Mouse (Mus musculus) kidney, postnatal 14 days (tissue): ENCODE measurements at regions not wholly inside any gene's neighbourhood (a gene's known extent, or its start where the extent isn't known, plus 50 kb on each side); places are given as distances from the start of the nearest gene placed in this dataset.
A peak's percentile ranks its signal among the peaks of the same experiment; 100 is the strongest.

ENCODE experiments used
- DNase-seq: peaks from one replicate; pipeline ENCODE4 v3.0.0; 2022; ENCODE audit warnings: mixed read lengths

DNA sequence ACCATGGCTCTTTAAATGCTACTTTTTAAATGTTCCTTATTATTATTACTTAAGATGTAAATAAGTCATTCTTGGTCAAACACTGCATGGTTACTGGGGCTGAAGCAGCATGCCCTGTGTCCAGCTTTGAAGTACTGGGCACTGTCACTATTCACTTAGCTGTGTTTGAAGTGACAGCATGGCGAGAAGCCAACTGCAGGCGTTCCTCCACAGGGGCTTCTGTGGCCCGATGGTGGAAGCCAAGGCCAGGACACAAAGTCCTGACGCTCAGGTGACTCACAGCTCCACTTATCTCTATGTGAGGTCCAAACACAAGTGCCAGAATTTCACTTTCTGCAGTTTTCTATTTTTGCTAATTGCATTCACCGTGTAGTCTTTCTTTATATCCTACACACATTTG lies 65.3 kb downstream of the Cdca7 start:
- no peak for DNase-seq

- no peak for DNase-seq
Measured at GRCm38 (mm10) chr2:72545453-72545852, 69.5 kb downstream of the Cdca7 start.

GRCm38 (mm10) chr2:72546476-72546875 lies 70.5 kb downstream of the Cdca7 start:
- peak; percentile 47 for DNase-seq

- DNase-seq = no peak
Measured at GRCm38 (mm10) chr2:72546963-72547362, 71.0 kb downstream of the Cdca7 start.

- no peak for DNase-seq
Measured at GRCm38 (mm10) chr2:72551268-72551667, 75.3 kb downstream of the Cdca7 start.

DNA sequence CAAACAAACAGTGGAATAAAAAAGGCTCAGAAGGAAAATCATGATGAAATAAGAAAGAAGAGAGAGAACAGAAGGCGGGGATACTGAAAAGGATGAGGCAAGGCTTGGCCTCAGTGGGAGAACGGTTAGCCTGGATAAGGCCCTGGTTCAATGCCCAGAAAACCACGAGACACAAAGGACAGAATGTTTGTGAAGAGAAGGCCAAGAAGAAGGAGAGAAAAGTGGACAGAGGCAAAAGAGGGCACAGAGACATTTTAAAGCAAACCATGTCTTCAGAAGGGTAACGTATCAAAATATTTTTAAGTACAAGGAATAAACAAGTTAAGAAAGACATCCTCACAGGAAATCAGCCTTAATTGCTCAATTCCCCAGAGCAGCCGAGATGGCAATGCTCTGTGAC lies 78.6 kb downstream of the Cdca7 start:
- DNase-seq = no peak

- no peak for DNase-seq
Measured at GRCm38 (mm10) chr2:72555116-72555515, 79.2 kb downstream of the Cdca7 start.

DNA sequence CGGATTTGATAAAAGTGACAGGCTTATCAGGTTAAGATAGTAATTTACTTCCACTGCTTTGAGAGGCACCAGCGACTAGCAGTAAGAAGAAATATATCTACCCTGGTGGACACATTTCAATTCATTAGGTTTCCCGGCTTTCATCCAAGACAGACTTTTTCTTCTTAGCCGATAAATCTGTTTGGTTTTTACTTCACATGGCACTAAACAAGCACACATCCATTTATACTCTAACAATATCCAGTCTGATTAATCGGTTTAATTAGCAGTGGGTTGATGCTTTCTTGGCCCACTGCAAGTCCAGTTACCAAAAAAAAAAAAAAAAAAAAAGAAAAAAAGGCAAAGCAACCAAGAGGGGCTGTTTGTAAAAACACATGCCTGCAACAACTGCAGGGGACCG lies 79.6 kb downstream of the Cdca7 start:
- DNase-seq = no peak

GRCm38 (mm10) chr2:72556064-72556821 lies 80.3 kb downstream of the Cdca7 start:
- DNase-seq = no peak

DNA sequence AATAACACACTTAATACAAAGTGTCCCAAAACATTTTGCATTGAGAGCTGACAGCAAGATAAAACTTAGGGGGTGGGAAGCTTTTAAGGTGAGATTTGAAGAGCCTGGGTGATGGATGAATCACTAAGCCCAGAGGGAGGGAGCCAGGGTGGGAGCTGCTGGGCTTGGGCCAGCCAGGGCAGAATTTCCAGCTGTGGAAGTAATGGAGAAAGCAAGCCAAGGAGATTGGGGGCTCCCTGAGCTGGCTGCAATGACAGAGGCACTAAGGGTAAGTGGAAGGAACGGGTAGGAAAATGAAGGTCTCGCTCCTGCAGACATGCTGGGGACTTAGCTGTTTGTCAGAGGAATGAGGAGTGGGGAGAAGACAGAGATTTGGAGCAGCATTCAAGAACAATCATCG lies 81.2 kb downstream of the Cdca7 start:
- no peak for DNase-seq

DNA sequence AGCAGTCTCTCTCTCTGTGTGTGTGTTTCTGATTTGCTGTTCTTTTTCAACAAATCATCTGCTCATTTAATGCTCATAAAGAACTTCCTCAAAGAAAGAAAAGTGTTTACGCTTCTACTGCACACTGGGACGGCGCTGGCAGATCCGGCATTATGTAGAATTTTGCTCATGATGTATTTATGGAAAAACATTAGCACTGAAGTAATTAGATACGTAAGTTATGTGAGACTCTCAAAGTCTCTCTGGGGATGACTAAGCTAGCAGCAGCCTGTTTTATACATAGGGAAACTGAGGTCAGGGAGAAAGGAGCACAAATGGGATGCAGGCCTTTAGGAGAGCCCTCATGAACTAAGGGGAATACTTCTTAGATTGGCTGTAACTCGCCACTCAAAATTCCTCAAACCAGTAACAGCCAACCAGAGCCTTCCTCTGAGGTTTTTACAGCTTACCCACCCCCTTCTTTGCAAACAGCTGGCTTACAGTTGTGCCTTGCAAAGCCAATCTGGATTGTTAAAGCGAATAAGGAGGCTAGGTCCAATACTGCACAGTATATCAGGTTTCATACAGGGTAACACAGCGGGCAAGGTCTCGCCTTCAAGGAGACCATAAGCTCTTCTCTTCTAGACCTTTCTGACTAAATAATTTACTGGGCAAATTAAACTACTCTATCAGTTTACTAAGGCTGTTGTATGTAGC lies 81.8 kb downstream of the Cdca7 start:
- DNase-seq = no peak

DNA sequence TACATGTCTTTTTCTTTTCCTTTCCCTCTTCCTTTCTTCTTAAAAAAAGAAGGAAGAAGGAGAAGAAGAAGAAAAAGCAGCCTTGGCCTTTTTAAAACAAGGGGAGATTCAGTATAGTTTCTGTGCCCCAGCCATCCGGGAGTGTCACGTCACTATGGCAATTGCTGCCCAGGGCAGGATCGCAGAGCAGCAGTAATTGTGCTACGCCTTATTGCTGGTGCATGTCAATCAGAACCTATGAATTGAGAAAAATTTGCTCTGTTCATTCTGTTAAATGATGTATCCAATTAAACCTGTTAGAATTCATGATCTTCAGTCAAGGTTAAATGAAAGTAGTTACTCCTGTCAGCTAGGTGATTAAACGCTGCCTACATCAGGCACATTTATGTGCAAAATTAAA lies 85.4 kb downstream of the Cdca7 start:
- no peak for DNase-seq

- DNase-seq = no peak
Measured at GRCm38 (mm10) chr2:72578322-72578721, 102.4 kb downstream of the Cdca7 start.

- DNase-seq = no peak
Measured at GRCm38 (mm10) chr2:72581136-72581535, 105.2 kb downstream of the Cdca7 start.

DNA sequence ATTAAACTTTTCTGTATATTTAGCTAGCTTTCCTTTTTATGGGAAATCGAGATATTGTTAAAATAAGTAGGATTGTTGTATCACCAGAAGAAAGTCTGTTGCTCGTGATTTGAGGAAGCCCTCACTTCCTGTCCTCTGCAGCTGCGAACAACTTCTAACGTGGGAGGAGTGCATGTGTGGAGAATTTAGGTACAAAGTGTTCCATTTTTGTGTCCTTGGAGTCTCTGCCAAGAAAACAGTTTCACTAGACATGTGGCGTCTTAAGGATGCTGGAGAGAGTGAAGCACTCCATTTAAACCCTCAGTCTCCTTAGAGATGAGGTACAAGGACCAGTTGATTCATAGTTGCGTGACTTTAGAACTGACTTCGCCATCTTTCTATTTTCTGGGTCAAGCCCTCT lies 112.9 kb downstream of the Cdca7 start:
- DNase-seq = peak; percentile 5

GRCm38 (mm10) chr2:72592011-72592410 lies 116.1 kb downstream of the Cdca7 start:
- no peak for DNase-seq

DNA sequence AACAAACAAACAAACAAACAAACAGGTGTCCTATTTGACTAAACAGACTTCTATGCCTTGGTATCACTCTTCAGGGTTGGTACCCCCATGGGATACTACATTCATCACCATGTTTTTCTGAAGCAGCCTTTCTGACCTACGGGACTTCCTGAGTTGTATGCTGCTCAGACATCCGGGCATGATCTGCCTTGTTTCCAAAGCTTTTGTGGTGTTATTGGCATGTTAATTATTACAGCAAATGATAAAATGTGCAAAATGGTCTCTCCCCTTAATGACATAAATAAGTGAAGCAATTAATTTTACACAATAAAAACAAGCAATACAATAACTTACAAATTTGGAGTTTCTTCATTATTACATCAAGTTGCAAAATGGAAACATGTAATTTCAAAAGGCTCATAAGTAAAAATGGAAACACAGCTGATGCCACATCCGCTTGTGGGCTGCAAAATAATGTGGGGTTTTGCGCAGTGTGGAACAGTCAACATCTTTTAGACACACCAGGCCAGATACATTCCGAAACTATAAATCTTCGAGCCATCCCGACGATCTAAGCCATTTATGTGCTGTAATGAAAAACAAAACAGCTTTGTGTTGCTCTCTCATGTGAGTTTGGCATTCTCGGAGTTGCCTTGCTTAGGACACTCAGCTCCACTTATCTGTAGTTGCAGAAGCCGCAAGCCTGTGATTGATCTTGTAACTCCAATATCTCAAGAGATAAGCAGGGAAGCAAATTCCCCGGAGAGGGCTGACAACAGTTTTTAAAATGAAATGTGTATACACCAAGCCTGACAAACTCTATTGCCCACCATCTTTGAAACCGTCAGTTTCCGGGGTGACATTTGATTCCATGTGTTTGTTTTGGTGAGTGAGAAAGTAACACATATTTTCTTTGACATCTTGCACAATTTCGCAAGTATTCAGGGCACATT lies 121.3 kb downstream of the Cdca7 start:
- no peak for DNase-seq

GRCm38 (mm10) chr2:72597941-72598340 lies 122.0 kb downstream of the Cdca7 start:
- DNase-seq = no peak

DNA sequence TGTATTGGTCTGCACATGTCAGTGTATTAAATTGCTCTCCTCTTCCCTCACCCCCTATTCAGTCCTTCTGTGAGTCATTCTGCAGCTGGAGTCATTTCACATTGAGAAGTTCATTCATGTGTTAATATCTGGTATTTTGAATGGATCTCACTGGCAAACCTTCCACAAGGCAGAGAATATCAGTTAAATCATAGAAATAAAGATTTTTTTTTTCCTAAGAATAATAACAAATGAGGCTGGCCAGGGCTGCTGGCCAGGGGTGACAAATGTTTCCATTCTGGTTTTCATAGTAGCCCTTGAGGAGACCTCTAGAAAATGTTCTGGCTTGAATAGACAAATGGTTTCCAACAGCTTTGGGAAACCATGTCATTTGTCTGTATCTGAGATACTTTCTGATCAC lies 124.8 kb downstream of the Cdca7 start:
- no peak for DNase-seq

DNA sequence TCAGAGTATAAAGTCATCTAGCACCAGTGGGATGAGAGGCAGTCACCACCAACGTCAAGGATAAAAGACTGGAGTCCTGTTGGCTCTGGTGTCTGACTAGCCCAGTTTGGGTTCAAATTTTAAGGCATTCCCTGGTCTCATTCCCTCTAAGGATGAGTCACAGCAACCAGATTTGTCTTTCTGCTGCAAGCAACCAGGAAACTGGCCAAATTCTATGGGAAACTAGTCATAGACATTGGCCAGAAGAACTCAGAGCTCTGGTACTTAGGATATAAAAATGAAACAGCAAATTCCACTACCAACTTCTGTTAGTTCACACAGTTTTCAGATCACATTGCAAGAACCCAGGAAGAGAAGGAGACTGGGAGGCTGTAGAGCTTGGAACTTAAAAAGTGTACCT lies 126.2 kb downstream of the Cdca7 start:
- DNase-seq = no peak

DNA sequence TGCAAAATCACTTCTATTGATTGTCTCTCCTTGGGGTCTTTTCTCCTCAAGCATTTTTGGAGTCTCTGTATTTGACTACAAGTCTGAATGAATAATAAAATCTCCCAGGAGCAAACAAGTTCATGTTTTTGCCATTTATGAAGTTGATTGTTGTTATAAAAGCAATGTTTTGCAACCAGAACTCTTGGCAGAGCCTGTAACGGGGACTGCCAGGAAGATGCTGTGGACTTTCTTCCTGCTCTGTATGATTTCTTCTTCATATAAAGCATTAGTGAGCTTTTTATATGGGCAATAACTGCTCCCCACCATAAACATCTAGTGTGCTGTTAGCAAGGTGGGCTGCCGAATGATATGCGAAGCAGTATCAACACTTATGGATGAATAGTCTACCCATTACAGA lies 136.3 kb downstream of the Cdca7 start:
- DNase-seq = no peak

GRCm38 (mm10) chr2:72614256-72614655 lies 138.3 kb downstream of the Cdca7 start:
- peak; percentile 5 for DNase-seq

DNA sequence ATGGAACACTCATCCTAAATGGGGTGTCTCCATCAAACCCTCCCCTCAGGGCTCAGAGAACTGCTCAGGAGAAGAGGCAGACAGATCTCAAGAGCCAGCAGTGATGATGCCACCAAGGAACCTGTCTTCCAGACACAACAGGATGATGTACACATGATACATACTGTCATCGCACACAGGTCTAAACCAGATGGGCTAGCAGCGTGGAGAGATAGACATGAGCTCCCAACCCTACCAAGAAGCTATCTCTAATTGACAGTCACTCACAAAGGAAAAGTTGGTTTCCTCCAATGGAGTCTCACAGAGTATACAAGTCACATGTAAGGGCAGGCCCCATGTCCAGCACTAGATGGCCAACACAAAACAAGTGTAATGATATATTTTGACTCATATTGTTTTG lies 139.9 kb downstream of the Cdca7 start:
- no peak for DNase-seq

DNA sequence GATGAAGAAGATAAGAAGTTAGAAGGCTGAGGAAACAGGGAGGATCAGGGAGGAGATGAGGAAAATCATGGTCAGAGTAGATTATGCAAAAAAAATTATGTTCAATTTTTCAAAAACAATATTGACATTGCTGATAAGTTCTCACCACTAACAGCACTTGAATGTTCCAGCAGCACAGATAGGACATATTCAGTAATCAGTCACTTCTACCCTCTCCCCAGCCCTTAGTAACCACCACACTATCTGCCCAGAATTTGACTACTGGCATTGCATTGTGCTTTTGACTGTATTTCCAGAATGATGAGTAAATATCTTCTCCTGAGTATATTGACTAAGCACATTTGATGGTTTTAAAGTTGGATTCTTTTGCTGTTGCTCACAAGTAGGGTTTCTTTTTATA lies 140.5 kb downstream of the Cdca7 start:
- DNase-seq = no peak
